Mouse (Mus musculus) A20 (cell line): ENCODE data around the gene Olfr986.
"Not testable (repeated sequence)": the region's sequence is repeated elsewhere in the genome, so short reads cannot be mapped to it uniquely, and the experiment has no call there.

Experiments
- DNase-seq: peaks from one replicate; pipeline ENCODE4 v3.0.0-alpha.2; 2011; ENCODE audit warnings: low read depth, low spot score

Gene Olfr986

DNA sequence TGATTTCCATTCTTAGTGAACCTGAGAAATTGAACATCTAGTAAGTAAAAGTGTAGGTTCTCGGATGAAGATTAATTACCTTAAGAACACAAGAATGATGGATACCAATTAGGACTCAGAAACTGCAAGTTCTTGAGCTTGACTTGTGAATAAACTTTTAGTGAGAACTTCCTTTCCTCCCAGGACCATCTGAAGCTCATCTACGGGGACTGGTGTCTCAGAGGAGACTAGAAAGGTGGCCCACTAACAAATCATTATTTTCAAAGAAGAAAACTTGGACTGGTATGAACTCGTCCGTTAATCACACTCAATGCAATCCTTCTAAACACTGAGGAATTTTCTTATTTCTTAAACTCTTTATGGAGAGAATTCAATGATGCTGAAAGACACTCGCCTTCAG, at the start of gene Olfr986:
Gene Olfr986 (plus strand): TSS at position 301 of the 400 bp plus-strand sequence.
- DNase-seq, result no peak

DNA sequence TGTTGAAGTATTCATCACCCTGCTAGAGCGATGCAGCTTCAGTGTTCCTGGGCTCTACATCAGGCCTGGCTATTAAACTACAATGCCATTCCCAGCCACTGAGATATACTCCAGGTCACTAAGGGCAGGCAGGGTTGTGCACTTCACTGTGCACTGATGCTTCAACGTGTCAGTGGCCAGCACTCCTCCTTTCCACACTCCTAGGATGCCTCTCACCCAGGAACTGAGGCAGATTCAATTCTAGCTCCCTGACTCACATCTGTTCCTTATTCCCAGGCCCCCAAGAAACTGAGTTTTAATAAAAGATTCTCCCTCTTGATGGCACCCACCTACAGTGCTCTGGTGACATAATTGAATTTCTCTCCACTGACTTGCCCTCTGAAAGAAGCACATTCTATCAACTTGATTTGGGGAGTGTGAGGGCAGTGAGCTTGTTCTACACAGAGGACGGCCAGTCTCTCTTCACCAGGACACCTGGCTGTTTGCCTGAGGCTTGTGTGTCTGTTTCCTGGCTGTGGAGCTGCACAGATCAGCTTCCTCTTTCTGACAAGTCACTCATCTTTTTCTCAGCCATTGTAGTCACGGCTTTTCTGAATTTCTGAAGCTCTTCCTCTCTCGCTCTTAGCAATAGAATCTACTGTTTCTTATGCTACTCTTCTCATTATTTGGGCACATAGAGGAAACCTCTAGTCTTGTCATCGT, 43.6 kb upstream of the Olfr986 start:
- DNase-seq, result peak; percentile 15

- no peak for DNase-seq
Observed at GRCm38 (mm10) chr9:40139484-40139883, 41.2 kb upstream of the Olfr986 start.

GRCm38 (mm10) chr9:40141544-40141943, 39.2 kb upstream of the Olfr986 start:
- DNase-seq, result no peak

DNA sequence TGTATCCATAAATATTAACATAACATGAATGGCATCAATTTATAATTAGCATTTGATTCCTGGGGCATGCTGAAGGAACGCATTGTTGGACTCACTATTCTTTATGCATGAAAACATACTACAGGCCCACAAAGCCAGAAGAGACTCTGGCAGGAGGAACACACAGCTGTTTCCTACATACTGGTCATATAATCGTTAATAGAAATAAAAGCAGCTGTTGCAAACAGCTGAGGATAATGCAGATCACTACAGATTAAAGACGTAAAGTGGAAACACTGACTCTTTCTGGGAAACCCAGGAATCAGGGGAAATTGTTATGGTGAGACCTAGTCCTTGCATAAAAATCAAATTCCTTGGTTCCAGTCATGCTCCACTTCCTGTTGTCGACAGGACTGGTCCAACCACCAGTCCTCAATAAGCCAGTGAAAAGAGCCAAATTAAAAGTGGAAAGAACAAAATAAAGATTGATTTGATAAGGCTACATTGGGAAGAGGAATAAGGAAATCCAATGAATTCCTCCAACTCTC, 25.5 kb upstream of the Olfr986 start:
- DNase-seq, result no peak

DNA sequence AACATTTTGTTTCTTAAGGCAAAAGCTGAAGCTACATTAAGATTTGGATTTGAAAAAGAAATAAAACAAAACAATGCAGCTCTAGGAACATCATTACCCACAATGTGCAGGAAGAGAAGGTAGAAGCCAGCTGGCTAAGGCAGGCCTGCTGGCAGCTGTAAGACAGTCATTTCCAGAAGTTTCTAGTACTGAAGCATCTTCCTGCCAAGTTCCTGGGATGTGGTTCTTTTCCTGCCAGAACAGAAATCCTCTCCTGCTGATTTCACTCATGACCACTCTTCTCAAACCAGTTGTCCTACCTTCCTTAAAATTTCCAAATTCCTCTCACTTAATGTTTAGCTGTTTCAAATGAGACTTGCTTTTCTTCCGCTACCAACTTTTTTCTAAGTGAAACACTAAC, 14.3 kb upstream of the Olfr986 start:
- DNase-seq, result no peak

- no peak for DNase-seq
Observed at GRCm38 (mm10) chr9:40177017-40177416, 3.7 kb upstream of the Olfr986 start.

DNA sequence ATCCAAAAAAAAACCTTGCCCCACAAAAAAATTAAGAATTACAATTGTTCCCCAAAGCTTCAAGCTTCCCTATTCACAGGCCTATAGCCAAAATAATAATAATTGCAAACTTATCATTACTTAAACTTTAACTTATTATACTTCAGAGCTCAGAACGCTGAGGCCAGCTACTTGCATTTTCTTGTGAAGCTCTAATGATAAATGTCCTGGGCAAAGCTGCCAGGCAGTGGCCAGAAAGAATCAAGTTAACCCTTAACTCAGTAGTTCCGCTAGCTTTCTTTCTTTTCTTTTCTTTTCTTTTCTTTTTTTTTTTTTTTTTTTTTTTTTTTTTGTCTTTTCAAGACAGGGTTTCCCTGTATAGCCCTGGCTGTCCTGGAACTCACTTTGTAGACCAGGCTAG, 4.4 kb downstream of the Olfr986 start:
- DNase-seq, result not testable (repeated sequence)

DNA sequence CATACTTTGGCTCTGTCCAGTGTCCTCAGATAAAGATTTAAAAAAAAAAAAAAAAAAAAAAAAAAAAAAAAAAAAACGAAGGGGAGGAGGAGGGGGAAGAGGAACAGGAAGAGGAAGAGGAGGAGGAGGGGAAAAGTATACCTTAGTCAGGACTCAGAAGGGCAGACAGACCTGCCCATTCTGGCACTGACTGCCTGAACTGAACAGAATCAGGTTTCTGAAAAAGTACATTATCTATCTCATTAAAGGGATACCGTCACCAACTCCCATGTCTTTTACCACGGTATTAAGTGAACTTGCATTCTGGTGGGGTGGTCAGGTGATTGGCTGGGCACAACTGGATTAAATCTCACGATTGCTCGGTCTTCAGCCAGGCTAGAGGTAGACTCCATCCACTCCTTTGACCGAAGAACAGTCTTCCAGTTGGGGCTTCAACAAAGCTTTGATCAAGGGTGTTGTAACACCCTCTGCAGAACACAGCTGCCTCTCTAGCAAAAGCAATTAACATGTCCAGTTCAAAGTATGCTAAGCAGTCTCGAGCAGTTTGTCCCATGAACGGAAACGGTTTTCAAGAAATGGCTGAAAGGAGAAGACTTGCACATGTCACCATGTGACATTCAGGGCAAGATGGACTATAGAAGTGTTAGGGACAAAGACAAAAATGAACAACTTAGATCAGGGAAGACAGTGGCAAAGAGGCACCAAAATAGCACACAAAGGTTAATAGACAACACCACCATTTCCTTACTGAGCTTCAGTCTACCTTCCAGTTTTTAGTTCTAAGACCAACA, 10.6 kb downstream of the Olfr986 start:
- DNase-seq, result no peak

DNA sequence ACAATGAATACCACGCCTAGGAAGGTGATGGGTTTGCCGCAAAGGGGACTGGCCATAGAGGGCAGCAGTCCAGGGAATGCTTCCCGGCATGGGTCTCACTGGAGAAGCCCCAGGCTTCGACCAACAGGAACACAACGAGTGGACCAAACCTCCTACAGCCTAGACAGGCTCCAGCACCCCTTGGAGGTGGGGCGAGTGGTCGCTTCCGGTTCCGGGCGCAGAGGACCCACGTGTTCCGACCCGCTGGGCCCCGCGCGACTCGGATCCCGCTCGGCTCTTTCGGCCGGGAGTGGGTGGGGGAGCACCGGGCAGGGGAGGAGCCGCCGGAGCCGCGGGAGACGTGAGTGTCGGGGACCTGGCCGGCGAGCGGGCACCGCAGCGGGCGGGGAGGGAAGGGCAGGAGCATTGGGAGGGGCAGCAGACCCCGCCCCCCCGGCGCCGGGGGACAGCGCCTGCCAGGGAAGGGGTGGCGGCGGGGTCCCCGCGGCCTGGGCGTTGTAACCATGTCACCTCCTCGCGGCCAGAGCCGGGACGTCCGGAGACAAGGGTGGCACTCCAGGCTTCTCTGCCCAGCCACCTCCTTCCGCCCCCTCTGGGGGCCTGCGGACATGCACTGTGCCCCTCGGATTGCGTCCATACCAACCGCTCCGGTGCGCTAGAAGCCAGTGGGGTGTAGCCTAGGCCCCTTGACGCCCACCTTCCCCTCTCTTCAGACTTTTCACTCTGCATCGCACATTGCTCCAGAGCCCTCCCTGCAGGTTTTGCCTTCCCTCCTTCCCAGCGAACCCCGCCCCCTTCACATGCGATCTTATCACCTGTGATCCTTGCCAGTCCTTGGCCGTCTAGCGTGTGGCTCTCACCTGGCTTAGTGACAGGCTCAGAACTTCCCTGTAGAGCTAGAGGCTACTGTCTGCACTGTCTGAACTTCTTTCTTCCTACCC, 11.6 kb downstream of the Olfr986 start, which contains the start of gene Zfp202:
Gene Zfp202 (plus strand): TSS at position 219 of the 941 bp plus-strand sequence.
- DNase-seq, result peak; percentile 88

DNA sequence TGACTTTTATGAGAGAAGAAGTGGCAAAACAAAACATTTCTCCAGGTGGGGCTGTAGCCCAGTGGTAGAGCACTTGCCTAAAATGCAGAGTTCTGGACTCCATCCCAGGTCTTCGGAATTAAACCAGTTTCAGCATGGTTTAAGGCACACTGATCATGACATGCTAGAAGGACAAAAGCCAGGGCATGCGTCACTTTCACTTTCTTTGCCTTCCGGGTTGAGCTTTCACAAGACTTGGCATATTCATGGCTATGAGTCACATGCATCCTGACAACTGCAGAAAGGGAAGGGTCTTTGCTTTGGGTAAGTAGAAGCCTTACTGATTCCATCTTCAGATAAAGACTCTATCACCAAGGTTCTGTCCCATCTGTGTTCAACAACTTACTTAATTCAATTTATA, 15.3 kb downstream of the Olfr986 start:
- DNase-seq, result no peak

- no peak for DNase-seq
Observed at GRCm38 (mm10) chr9:40206546-40206950, 25.8 kb downstream of the Olfr986 start.

- DNase-seq, result no peak
Observed at GRCm38 (mm10) chr9:40210744-40211143, 30.0 kb downstream of the Olfr986 start.

DNA sequence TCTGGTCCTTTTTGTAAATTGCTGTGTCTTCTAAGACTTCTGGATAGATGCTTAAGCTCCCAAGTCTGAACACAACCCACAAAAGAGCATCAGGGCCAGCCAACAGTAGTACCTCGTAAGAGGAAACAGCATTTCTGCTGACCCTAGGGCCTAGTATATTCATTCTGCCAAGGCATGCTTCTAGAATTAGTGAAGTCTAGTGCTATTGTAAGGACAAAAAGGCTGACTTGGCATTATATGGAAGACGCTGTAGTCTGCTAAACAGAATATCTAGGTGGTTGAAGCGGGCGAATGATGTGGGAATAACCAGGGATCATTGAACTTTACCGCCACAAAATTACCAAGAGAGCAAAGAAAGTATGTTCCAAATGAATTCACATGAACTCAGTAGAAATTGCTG, 33.3 kb downstream of the Olfr986 start:
- DNase-seq, result no peak

DNA sequence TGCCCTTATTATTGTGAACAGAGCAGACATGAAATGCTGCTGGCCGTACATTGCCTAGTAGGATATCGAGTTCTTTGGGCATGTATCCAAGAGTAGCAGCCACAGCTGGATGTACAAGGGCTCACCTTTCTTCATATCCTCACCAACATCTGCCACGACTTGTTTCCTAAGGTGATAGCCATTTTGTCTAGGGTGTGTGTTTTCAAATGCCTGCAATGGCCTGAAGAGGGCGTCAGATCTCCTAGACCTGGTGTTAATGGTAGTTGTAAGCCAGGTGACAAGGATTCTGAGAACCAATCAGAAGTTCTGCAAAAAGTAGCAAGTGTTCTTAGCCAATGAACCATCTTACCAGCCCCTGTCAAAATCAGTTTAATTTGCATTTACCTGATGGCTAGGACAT, 35.9 kb downstream of the Olfr986 start:
- DNase-seq, result no peak

DNA sequence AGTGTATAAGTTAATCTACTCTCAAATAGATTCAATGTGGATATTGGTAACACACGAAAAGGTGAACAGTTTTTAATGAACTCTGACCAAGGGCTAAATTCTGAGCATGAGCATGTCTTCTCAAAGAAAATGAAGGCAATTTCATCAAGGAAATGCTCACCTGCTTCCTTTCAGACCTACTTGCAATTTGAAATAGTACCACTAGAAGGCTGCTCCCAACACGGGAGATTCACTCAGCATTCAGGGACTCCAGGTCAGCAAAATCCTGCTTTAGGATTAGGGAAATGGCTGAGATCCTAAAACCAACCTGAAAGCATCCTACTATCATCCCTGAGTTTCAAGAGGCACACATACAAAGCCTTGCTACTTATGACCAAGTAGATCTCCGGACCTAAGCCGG, 43.6 kb downstream of the Olfr986 start:
- no peak for DNase-seq

DNA sequence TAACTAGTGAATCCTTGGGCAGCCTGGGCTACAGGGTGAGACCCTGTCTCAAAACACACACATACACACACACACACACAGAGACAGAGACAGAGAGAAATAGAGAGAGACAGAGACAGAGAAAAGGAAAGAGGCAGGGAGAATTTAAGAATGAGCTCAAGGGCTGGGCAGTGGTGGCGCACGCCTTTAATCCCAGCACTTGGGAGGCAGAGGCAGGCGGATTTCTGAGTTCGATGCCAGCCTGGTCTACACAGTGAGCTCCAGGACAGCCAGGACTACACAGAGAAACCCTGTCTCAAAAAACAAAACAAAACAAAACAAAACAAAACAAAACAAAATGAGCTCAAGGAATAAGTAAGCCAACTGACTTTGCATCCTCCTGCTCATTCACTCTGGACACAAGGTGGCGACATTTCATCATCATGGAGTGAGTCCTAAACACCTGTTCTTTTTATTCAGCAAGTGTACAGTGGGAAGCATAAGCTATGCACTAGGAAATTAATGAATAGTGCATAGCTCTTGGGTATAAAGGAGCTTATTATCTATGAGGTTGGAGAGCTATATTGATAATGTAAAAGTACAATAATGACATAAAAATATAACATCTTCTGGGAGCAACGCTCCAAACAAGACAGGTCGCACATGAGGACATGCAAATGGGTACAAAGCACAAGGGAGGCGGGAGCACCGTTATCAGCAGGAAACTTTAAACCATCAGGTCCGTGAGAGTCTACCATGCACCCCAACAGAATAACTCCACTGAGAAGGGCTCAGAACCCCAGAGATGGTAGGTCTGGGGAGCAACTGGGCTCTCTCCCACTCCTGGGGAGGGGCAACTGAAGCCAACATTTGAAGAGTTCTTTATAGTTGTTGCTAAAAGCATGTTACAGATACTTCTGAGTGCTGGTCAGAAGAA, 47.4 kb downstream of the Olfr986 start:
- DNase-seq, result peak; percentile 67

GRCm38 (mm10) chr9:40228804-40229331, 48.1 kb downstream of the Olfr986 start:
- no peak for DNase-seq

GRCm38 (mm10) chr9:40229479-40229878, 48.8 kb downstream of the Olfr986 start:
- DNase-seq, result no peak

GRCm38 (mm10) chr9:40231019-40231418, 50.3 kb downstream of the Olfr986 start:
- DNase-seq, result no peak
